Mouse (Mus musculus): Measurements from ENCODE around the gene Zbtb3. TPM values are rescaled to one million over a fixed set of nuclear protein-coding genes. Genes with fewer than 3 reads are reported as not detected.

Zbtb3 gene
- polyA plus RNA-seq, 1 experiment from 2014 or later: 6.0 TPM

DNA sequence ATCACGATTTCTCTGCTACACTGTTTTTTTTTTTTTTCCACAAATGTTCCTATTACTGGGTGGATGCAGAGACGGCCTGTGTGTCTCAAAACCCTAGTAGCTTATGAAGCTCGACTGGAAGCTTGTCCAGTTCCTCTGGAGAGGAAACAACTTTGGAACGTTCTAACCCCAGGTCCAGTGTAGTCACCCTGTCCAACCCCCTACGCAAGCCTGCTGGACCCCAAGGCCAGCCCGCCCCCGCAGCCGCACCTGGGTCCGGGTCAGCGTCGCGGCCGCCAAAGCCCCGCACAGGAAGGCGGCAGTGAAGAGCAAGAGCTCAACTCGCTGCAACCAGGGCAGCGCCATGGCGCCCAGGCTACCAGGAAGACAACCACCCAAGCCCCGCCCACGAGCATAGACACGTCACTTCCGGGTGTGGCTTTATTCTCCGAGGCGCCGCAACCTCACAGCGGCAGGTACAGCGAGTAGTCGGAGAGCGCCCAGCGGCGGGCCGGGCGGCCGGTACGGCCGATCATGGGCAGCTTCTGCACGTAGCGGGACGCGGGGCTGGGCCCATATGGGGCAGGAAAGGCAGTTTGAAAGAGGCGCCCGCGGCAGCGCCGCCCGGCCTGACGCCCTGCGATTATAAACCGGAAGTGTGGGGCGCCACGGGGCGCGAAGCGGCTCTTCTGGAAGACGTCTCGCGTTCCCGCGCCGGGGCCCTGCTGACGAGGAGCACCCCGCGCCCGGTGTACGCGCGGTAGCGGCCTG, 28.1 kb upstream of the Zbtb3 start, which contains the start of gene Tmem179b:
Gene Tmem179b (minus strand): TSS at position 382 of the 750 bp plus-strand sequence.
- peak; percentile 94 for ATAC-seq (ENCODE audit: low FRiP score, low read depth)
- Histone ChIP-seq H3K27ac (peak within 1 kb of the TSS; percentile 98), H3K4me2 (replicated peaks) (peak within 1 kb of the TSS; percentile 95), H3K9ac (peak within 1 kb of the TSS; percentile 93), H3K4me1 (peaks cover 33% of the 10 kb centered on the region), H3K27me3 (no peaks in the 10 kb centered on the region), H3K36me3 (peaks cover 48% of the 10 kb centered on the region), H3K4me3 (peak within 1 kb of the TSS; percentile 76), H3K9me3 (no peaks in the 10 kb centered on the region)
- WGBS: under 1% methylated on average over 68 of the region's 68 CpGs

DNA sequence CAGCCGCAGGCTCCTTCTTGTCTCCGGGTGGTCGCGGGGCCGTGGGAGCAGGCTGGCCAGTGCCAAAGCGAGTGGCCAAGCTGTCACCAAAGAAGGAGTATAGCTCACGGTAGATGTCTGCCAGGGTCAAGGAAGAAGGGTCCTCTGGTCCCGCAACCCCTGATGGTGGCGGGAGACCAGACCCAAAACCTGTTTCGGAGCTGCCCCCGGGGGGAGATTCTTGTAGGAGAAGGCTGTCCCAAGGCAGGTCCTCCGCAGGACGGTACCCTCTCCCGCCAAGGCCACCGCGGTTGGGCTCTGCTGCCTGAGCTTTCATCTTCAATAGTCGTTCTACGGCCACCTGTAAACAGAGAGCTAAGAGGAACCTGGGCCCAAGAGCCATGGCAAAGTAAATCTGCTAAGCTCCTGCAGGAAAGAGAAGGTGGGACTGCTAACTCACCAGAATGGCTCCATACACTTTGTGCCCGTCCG, 27.4 kb upstream of the Zbtb3 start:
- WGBS: 5% methylated on average over 20 of the region's 20 CpGs

DNA sequence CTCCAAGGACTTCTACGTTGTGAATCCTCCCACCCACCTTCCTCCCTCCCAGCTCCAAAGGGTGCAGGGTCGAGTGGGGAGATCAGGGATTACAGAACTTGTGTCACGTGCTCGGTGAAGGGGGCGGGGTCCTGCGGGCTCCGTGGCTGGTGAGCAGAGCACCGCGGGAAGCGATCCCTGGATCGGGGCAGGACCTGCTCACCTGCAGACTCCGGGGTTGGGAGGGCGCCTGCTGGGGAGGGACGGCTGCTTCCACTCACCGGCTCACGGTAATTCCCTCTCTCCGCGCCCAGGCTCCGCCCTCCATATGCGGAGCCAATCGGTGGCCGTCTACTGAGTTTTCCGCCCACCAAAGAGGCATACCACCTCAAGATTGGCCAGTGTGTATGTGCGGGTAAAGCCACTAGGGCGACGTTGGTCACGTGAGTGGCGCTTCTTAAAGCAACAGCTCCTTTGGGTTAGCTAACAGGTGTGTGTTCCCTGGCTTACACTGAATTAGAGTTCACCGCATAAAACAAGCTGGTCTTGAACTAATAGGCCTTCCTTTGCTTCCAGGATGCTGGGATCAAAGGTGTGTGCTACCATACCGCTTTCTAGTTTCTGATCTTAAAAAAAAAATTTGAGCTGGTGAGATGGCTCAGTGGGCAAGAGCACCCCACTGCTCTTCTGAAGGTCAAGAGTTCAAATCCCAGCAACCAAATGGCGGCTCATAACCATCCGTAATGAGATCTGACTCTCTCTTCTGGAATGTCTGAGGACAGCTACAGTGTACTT, 16.2 kb upstream of the Zbtb3 start, which contains the start of gene Taf6l:
Gene Taf6l (minus strand): TSS at position 410 of the 774 bp plus-strand sequence.
- H3K9ac ChIP-seq: peak within 1 kb of the TSS; percentile 64
- no peaks in the 10 kb centered on the region for H3K27me3 ChIP-seq
- peak; percentile 99 for ATAC-seq (ENCODE audit: low FRiP score, low read depth)
- WGBS: 1% methylated on average over 31 of the region's 32 CpGs
- no peaks in the 10 kb centered on the region for H3K9me3 ChIP-seq
- H3K4me2 ChIP-seq (replicated peaks): peak within 1 kb of the TSS; percentile 74
- H3K36me3 ChIP-seq: peaks cover 40% of the 10 kb centered on the region
- peak within 1 kb of the TSS; percentile 73 for H3K4me3 ChIP-seq
- peak within 1 kb of the TSS; percentile 81 for H3K27ac ChIP-seq
- H3K4me1 ChIP-seq: peaks cover 8% of the 10 kb centered on the region

More for the DNA sequence above, 27.4 kb upstream of the Zbtb3 start:
- Histone ChIP-seq H3K27ac (peak overlapping the region; percentile 98), H3K4me1 (peaks cover 33% of the 10 kb centered on the region), H3K9me3 (no peaks in the 10 kb centered on the region), H3K4me3 (peak overlapping the region; percentile 76), H3K36me3 (peaks cover 45% of the 10 kb centered on the region), H3K9ac (peak overlapping the region; percentile 93), H3K27me3 (no peaks in the 10 kb centered on the region), H3K4me2 (replicated peaks) (peak overlapping the region; percentile 95)
- no peak; the same call in 1 of the 2 replicates for ATAC-seq (ENCODE audit: low FRiP score, low read depth)

DNA sequence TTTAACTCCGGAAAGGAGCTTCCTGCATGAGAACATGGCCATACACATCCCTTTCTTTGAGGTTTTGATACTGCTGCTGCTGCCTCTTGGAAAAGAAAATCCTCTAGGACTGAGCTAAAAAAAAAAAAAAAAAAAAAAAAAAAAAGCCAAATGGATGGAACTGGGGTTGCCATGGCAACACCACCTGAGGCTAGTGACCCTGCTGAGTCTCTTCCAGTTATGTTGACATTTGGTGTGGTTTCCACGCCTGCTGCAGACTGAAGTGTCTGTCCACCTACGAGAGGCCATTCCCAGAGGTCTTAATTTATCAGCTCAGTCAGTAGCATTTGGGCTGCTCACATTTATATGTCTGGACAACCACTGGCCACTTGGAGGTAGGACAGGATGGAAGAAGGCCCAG, 13.8 kb upstream of the Zbtb3 start:
- Histone ChIP-seq H3K27me3 (no peaks in the 10 kb centered on the region), H3K4me1 (peaks cover 8% of the 10 kb centered on the region), H3K27ac (no peak overlapping the region), H3K4me2 (replicated peaks) (no peak overlapping the region), H3K9me3 (0 out of 2 replicates have a peak, but pooled peaks cover 6% of the 10 kb centered on the region), H3K4me3 (no peak overlapping the region), H3K36me3 (peaks cover 35% of the 10 kb centered on the region), H3K9ac (peak overlapping the region; percentile 48)
- no peak for ATAC-seq (ENCODE audit: low FRiP score, low read depth)
- 21% methylated on average over 3 of the region's 3 CpGs for WGBS

DNA sequence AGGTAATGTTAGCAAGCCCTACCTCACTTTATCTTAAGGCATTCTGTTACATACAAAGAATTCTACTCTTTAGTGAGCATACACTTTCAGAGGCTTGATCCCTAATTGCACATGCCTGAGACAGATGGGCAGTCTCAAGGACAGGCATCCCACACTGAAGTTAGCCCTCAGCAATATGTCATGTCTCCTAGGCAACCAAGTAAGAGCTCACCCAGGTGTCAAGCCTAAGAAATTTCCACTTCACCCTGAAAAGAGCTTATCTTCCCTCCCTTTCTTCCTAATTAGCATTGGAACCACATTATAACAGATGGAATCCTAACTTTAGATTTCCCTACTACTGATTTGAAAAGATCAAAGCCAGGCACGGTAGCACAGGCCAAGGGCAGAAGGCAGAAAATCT, 13.2 kb upstream of the Zbtb3 start:
- no peak overlapping the region for H3K4me2 ChIP-seq (replicated peaks)
- H3K4me1 ChIP-seq: peaks cover 8% of the 10 kb centered on the region
- no peak overlapping the region for H3K4me3 ChIP-seq
- H3K9ac ChIP-seq: 0 out of 2 replicates have a peak overlapping the region, but pooled peaks have one; percentile 48
- H3K27ac ChIP-seq: no peak overlapping the region
- H3K36me3 ChIP-seq: peaks cover 35% of the 10 kb centered on the region
- WGBS: 49% methylated on average over 1 of the region's 1 CpGs
- ATAC-seq (ENCODE audit: low FRiP score, low read depth): no peak
- H3K27me3 ChIP-seq: no peaks in the 10 kb centered on the region
- H3K9me3 ChIP-seq: 0 out of 2 replicates have a peak, but pooled peaks cover 7% of the 10 kb centered on the region

DNA sequence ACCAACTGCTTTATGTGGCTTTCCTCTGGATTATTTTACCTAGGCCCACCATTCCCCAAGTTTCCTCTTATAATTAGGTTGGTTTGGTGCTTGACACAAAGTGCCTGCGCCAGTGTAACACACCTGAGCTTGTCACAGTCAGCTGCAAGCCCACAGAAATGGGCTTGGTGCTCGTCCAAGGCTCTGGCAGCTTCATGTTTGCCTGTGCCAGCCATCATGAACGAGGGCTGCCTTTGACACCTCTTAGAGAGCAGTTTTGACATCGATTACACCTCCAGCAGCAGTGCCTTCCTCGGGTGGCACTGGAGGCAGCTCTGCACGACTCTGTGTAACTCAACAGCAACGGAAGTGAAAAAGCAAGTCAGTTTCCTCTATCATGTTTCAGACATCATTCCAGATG, 12.2 kb upstream of the Zbtb3 start:
- 0 out of 2 replicates have a peak overlapping the region, but pooled peaks have one; percentile 6 for H3K27ac ChIP-seq
- no peak overlapping the region for H3K4me3 ChIP-seq
- WGBS: 80% methylated on average over 7 of the region's 7 CpGs
- peaks cover 5% of the 10 kb centered on the region for H3K4me1 ChIP-seq
- H3K9ac ChIP-seq: peak overlapping the region; percentile 35; the same call in 1 of the 2 replicates
- no peak for ATAC-seq (ENCODE audit: low FRiP score, low read depth)
- peaks cover 44% of the 10 kb centered on the region for H3K36me3 ChIP-seq
- H3K9me3 ChIP-seq: 0 out of 2 replicates have a peak, but pooled peaks cover 7% of the 10 kb centered on the region
- H3K27me3 ChIP-seq: no peaks in the 10 kb centered on the region
- no peak overlapping the region for H3K4me2 ChIP-seq (replicated peaks)

DNA sequence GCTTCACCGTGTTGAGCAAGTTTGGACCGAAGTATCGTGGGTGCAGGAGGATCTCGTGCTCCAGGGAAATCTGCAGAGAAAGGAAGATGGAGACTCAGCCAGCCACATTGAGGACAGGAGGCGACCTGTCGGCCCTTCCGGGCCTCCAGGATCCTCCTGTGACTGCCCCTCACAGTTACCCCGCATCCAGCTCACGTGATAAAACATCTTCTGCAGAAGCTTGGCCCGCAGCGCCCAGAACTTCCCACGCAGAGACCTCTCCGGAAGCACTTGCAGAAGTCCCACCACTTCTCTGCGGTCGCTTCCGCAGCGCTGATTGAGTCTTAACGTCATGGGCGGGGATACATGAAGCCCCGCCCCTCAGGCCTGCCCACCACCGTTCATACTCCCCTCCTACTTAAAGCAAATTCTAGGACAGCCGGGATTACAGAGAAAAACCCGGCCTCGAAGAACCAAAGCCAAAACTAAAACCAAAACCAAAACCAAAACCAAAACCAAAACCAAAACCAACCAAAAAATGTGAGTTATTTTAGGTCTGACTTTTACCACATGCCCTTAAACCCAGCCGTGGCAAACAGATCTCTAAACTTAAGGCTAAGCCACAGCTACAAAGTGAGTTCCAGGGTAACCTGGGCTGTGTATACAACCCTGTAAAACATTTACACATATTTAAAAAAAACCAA, 4.0 kb upstream of the Zbtb3 start, which contains the start of gene Polr2g:
Gene Polr2g (minus strand): TSS at position 314 of the 683 bp plus-strand sequence.
- Histone ChIP-seq H3K9me3 (0 out of 2 replicates have a peak, but pooled peaks cover 2% of the 10 kb centered on the region), H3K27me3 (no peaks in the 10 kb centered on the region), H3K9ac (peak within 1 kb of the TSS; percentile 87), H3K27ac (peak within 1 kb of the TSS; percentile 63; the same call in 1 of the 2 replicates), H3K36me3 (peaks cover 33% of the 10 kb centered on the region), H3K4me1 (peaks cover 20% of the 10 kb centered on the region), H3K4me3 (peak within 1 kb of the TSS; percentile 81), H3K4me2 (replicated peaks) (peak within 1 kb of the TSS; percentile 82)
- under 1% methylated on average over 25 of the region's 25 CpGs for WGBS
- peak; percentile 79 for ATAC-seq (ENCODE audit: low FRiP score, low read depth)

DNA sequence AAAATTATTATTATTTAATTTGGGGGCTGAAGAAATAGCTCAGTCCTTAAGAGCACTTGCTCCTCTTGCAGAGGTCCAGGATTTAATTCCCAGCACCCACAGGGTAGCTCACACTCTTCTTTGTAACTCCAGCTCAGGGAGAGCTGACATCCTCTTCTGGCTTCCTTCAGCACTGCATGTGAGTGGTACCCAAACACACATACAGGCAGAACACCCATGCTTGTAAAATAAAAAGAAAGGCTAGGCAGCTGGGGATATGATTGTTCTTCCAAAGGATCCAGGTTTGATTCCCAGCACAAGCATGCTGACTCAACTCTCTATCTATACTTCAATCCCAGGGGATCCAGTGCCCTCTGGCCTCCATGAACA, 3.4 kb upstream of the Zbtb3 start:
- no peaks in the 10 kb centered on the region for H3K27me3 ChIP-seq
- no peak overlapping the region for H3K27ac ChIP-seq
- no peak overlapping the region for H3K9ac ChIP-seq
- H3K4me2 ChIP-seq (replicated peaks): peak overlapping the region; percentile 82
- ATAC-seq (ENCODE audit: low FRiP score, low read depth): no peak
- peaks cover 33% of the 10 kb centered on the region for H3K36me3 ChIP-seq
- H3K4me3 ChIP-seq: peak overlapping the region; percentile 81
- H3K4me1 ChIP-seq: peaks cover 21% of the 10 kb centered on the region
- no peaks in the 10 kb centered on the region for H3K9me3 ChIP-seq

DNA sequence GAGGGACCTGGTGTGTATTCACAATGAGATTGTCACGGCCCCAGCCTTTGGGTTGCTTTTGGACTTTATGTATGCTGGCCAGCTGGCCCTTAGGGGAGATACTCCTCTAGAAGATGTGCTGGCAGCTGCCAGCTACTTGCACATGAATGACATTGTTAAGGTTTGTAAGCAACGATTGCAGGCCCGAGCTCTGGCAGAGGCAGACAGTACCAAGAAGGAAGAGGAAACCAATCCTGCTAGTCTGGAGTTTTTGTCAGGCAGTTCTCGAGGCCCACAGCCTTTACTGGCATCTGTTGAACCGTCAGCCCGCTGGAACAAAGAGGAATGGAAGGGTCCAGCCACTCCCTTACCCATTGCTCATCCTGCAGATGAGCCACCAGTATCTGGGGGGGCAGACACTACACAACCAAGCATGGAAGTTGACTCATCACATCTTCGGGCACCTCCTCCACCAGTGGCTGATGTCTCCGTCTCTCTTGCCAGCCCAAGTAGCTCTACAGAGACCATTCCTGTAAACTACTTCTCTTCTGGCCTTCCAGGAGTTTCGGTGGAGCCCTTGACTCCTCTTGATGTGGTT, 937 bp downstream of the Zbtb3 start:
- Histone ChIP-seq H3K9me3 (no peaks in the 10 kb centered on the region), H3K4me3 (peak overlapping the region; percentile 56), H3K9ac (no peak overlapping the region), H3K4me1 (peaks cover 12% of the 10 kb centered on the region), H3K27ac (peak overlapping the region; percentile 84; the same call in 1 of the 2 replicates), H3K36me3 (peaks cover 48% of the 10 kb centered on the region), H3K4me2 (replicated peaks) (peak overlapping the region; percentile 73), H3K27me3 (no peaks in the 10 kb centered on the region)
- ATAC-seq (ENCODE audit: low FRiP score, low read depth): no peak
- 92% methylated on average over 9 of the region's 9 CpGs for WGBS

DNA sequence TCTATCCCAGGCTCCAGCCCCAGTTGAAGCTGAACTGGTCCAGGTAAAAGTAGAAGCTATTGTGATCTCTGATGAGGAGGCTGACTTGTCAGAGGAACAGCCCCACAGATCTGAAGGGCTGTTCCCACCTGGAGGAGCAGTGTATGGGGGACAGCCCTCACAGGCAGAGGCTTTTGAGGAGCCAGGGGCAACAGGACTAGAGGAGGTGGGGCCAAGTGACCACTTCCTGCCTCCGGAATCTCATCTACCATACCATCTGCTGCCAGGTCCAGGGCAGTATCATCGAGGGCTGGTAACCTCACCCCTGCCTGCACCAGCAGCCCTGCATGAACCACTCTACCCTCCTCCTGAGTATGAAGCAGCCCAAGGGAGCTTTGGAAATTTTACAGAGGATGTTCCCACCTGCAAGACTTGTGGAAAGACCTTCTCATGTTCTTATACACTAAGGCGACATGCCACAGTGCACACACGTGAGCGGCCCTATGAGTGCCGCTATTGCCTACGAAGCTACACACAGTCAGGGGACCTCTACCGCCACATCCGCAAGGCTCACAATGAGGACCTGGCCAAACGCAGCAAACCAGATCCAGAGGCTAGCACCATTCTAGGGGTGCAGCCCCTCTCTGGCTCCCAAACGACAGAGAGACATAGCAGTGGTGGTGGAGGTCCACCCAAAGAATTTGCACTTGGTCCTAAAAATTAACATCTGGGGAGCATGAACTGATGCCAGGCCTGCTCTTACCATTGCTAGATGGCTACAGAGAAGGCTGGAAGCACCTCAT, 1.7 kb downstream of the Zbtb3 start:
- Histone ChIP-seq H3K9me3 (no peaks in the 10 kb centered on the region), H3K4me3 (no peak overlapping the region), H3K9ac (no peak overlapping the region), H3K27ac (no peak overlapping the region), H3K4me2 (replicated peaks) (no peak overlapping the region), H3K4me1 (peaks cover 12% of the 10 kb centered on the region), H3K36me3 (peaks cover 54% of the 10 kb centered on the region), H3K27me3 (no peaks in the 10 kb centered on the region)
- WGBS: 92% methylated on average over 11 of the region's 11 CpGs
- ATAC-seq (ENCODE audit: low FRiP score, low read depth): no peak

DNA sequence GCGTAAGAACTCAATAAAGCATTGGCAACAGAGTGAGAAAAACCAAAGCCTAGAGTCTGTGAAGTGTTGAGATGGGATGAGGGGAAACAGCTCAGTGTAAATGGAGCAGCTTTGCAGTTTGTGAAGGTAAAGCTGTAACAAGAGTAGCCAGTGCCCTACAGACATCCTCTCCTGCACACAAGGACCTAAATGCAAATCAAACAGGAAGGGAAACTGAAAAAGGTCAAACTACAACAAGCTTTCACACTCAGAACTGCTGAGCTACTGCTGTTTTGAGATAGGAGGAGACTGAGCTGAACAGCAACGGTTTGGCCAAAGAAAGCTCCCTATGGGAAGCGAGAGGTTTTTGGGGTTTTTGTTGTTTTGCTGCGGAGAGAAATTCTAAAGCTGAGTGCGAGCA, 4.5 kb downstream of the Zbtb3 start:
- 97% methylated on average over 5 of the region's 5 CpGs for WGBS
- no peak overlapping the region for H3K9ac ChIP-seq
- no peak for ATAC-seq (ENCODE audit: low FRiP score, low read depth)
- H3K27ac ChIP-seq: no peak overlapping the region
- H3K4me1 ChIP-seq: peaks cover 9% of the 10 kb centered on the region
- no peak overlapping the region for H3K4me3 ChIP-seq
- no peaks in the 10 kb centered on the region for H3K27me3 ChIP-seq
- H3K36me3 ChIP-seq: peaks cover 75% of the 10 kb centered on the region
- no peak overlapping the region for H3K4me2 ChIP-seq (replicated peaks)
- no peaks in the 10 kb centered on the region for H3K9me3 ChIP-seq
